Mouse (Mus musculus) erythroblast, adult 5-6 weeks (primary cell): ENCODE results near the gene Tnik. TPM values are rescaled to one million over a fixed set of nuclear protein-coding genes. Genes with fewer than 3 reads are reported as not detected.

ENCODE experiments used
- ATAC-seq: replicated peaks from 2 replicates; pipeline ENCODE4 v1.8.0; 2016; ENCODE audit warnings: moderate number of reproducible peaks, mild to moderate bottlenecking, moderate TSS enrichment, inconsistent platforms; ENCODE audit not compliant: poor library complexity, low FRiP score, severe bottlenecking
- total RNA-seq, 2 experiments: library from RNA; stranded (forward) in 1 of 2; stranded (reverse) in 1 of 2; fragments of 150-400 nt in 1 of 2; fragments of 200-764, 138-1000 nt in 1 of 2; gene quantifications; 2 replicates each; pipeline versions ENCODE4 v1.2.3 to v1.2.4; 2015 to 2017; ENCODE audit warnings: low replicate concordance in 2 of 2

Tnik gene
- total RNA-seq, 2 experiments from 2014 or later, result 0.19 to 2.2 TPM

DNA sequence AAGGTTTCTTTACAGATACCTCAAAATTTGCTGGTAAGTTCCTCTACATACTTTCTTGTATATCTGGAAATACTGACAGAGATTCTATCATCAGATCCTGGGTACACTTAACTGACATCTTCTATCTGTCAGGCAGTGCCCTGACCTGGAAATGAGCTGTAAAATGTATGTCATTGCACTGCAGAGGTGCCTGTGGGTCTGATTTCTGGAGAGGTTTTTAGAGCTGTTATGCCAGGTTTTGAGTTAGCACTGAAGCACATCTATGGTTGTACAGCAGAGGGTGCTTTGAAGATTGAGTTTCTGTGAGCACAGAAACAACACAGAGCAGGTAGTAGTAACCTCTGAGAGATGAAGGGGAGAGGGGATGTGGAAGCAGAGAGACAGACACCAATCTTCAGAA lies 129.5 kb downstream of the Tnik start:
- ATAC-seq, result no peak

DNA sequence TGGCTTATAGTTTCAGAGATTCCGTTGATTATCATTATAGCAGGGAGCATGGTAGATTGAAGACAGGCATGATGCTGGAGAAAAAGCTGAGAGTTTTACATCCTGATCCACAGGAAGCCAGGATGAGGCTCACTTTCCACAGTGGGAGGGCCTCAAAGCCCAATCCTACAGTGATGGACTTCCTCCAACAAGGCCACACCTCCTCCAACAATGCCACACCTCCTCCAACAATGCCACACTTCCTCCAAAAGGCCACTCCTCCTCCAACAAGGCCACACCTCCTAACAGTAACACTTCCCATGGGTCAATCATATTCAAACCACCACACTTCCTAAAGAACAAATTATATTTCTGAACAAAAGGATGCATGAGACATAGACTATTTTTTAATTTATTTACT lies 135.8 kb downstream of the Tnik start:
- ATAC-seq, result no peak

DNA sequence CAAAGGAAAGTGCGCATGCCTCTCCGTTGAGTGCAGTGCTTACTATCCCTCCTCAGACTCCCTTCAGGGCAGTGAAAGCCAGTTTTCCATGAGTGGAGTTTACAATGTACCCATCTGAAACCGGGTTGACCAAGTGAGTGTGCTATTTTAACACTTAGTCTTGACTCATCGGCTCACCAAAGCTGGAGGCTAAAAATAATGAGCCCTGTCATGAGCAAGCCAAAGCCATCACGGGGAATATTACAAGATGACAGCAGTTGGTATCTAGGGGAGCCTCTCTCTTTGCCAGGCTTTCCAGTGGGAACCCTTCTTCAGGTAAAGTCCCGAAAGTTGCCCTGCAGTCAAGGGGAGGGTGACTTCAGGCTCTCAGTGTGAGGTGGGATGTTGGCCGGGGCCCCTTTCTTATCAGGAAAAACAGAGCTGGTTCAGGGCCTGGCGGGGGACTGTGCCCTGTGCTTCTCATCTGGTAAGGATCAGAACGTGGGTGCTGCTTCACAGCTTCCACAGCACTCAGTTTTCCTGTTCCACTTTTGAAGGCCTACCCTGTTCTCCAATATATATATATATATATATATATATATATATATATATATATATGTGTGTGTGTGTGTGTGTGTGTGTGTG lies 136.7 kb downstream of the Tnik start:
- ATAC-seq, result no peak

DNA sequence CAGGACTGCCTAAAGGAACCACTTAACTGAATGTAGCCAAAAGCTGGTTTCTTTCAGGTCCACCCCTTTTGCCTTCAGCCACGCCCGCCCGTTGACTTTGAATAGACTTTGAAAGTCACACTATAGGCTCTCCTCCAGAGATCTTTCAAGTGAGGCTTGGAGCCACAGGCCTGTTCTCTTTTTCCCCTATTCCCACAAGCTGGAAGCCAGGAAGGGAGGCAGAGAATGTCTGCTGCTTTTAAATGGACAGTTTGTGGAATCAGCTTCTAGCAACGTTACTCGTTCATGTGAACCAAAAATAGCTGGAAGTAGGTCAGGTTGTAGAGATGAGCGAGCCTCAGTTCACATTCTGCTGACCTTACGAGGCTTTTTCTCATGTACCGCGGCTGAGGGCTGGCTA lies 138.3 kb downstream of the Tnik start:
- no peak for ATAC-seq

DNA sequence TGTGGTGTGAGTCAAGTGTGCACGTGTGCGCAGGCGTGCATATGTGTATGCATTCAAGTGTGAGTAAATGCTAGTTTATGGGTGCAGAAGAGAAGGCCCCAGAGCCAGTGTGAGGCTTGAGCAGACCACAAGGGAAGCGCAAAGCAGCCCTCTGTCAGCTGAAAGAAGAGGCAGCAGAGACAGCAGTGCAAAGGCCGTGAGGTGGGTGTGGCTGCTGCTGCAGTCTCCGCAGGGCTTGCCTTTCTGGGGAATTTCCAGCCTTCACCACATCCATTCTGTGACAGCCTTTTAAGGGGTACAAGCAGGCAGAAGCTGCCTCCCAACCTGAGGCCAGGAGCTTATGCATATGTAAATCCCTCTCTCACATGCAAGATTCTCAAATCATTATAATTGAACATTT lies 139.2 kb downstream of the Tnik start:
- ATAC-seq, result no peak

DNA sequence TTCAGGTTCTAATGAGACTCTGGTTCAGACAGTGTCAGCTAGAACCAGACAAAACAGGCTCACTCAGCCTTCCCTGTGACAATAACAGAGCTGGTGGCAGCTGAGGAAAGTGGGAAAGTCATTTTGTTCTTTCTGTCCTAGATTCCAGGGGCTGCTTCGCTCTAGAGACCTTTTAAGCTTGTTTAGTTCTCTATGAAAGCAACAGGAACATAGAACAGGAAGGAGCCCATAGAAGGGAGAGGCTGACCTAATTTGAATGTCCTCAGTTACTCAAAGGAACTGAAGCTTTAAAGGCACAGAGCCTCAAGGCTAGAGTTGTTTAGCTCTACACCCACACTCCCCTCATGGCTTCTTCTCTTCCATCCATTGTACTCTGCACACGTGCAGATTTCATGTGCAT lies 142.4 kb downstream of the Tnik start:
- ATAC-seq, result no peak

DNA sequence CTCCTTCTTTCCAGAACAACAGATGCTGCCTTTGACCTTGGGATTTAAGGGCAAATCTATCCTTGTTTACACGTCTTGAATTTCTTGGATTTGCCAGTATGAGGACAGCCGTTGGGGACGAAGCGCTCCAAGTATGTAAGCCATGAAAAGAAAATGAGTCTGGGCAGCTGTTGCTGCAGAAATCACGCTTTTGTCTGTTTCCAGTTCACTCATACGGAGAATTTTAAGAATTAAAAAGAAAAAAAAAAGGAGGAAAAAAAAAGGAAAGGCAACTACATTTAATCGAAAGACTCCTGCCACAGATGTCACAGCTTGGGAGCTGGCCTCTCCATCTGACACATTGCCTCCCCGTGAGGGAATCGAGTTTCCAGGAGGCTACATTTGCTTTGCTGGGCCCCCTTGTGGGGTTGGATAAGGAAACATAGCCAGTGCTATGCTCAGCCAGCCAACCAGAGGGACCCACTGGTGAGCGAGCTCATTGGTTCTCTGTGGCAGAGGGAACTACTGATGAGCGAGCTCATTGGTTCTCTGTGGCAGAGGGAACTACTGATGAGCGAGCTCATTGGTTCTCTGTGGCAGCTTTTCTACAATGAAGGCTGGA lies 145.9 kb downstream of the Tnik start:
- ATAC-seq, result no peak

DNA sequence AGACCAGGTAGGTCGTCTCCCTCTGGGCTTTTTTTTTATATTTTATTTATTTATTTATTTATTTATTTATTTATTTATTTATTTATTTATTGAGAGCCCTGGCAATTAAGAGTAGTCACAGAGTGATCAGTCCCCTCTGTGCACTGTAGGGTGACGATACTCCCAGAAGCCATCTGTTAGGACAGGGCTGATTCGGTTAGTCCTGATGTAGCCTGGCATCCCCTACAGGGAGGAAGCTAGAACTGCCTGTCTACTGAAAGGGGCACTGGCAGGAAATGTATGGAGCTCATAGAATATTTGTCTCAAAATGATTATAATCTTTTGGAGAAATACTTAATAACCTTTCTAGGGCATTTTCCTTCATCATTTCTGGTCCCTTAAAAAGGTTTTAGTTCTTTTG lies 147.3 kb downstream of the Tnik start:
- no peak for ATAC-seq

DNA sequence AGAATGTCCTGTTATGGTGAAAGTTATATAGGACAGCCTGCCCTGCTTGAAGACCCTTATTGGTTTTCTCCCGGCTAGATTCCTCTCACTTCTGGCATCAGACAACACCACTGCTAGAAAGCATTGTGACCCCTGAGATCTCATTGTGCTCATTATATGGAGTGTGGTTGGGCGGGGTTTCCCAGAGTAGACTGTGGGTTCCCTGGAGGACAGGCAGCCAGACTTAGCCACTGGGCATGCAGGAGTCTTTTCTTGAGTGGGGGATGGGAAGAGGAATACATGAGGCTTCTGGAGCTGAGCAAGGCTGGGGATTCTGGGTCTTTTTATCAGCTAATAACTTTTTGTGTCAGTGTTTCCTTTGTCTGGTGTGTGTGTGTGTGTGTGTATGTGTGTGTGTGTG lies 153.0 kb downstream of the Tnik start:
- no peak for ATAC-seq

DNA sequence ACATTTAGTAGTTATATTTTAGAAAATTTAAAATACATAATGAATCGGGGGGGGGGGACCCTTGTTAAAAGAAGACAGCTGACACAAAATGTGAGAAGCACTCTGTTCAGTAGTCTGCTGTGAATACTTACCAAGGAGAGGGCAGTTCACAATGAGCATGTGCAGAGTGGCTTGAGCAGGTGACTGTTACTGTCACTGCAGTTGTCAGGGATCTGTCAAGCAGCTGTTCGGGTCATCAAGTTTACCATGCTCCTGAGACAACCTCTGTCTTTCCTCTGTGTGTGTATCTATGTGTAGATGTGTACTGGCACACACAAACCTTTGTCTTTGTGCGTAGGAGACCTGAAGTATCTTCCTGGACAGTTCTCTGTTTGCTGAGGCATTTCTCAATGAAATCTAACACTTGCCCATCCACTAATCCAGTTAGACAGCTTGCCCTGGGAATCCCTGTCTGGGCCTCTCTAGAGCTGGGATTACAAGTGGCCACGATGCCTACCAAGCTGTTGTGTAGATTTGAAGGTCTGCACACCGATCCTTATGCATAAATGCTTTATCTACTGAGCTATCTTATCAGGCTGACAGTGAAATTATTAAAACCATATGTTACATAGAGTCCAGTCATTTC lies 154.2 kb downstream of the Tnik start:
- ATAC-seq, result no peak

DNA sequence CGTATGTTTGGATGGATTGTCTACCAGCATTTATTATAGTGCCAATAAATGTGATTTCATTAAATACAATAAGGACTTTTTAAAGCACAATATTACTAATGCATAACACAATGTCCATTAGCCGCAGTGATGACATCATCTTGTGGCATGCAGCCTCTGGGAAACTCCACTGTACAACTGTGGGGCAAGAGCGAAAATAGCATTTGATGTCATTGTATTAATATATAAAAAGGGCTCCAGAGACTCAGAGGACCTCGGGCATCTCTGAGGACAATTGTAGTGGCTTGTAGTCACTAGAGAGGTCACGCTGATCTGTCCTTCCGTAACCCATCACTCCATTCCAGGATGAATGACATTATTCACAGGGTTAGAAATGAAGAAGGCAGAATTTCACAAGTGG lies 157.2 kb downstream of the Tnik start:
- no peak for ATAC-seq

DNA sequence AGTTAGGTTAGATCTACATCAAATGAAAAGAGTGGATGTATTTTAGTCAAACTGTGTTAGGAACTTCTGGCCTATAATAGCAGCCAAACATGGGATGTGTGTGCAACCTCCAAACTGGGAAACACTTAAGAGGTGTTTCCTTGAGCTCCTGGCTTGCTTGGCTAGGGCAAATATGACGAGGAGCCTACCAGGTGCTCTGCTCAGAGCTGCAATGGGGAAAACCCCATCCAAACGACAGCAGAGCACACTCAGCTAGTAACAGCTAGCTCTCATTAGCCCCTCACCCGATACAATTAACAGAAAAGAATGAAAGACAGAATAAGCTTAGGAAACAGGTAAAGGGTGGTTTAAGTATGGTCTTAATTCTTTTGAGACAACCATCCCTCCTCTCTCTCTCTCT lies 157.7 kb downstream of the Tnik start:
- no peak for ATAC-seq

DNA sequence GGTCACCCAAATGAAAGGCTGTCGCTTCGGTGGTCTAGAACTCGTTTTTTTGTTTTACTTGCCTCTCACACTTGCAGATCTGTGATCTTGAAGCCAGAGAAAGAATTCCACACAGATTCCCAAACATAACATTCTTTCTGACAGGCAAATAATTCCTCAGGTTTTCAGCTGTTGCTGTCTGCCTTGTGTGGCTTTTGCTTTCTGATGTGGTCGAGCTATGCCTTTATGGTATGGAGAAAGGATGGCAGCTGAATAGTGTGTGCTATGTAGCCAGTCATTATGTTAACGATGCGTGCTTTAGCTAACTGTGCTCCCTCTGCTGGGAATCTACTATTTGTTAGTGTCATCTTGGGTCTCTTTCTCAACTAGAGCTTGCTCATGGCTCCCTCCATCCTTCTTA lies 158.8 kb downstream of the Tnik start:
- no peak for ATAC-seq

DNA sequence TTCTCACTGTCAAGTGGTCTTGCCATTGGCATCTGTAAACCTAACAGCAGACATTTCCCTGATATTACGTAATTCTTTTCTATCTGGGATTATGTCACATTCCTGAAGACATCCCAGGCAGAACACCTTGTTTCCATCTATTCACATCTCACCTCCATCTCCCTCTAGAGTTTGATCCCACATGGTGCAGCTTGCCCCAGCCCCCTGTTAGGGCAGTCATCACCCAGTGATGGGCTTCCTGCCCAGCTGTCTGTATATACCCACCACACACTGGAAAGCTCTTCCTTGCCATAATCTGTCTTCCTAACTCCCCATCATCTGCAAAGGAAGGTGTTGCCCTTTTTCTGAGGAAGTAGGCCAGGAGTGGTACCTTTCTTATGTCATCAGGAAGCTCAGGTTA lies 159.2 kb downstream of the Tnik start:
- ATAC-seq, result no peak

DNA sequence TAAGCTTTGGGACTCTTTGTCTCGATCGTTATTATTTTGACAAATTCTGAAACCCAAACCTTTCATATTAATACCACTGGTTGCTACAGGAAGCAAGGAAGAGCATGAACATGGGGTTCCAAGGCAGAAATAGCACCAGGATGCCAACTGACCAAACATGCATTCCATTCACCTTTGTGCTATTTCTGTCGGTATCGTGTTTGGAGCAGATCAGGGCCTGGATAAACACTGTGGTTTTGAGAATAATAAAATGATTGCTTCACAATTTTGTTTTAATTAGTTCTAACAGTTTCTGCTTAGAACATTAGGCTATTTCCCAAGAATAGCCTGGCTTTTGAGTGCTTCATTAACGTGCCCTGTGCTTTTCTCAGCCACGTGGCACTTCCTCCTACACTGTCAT lies 162.9 kb downstream of the Tnik start:
- no peak for ATAC-seq

DNA sequence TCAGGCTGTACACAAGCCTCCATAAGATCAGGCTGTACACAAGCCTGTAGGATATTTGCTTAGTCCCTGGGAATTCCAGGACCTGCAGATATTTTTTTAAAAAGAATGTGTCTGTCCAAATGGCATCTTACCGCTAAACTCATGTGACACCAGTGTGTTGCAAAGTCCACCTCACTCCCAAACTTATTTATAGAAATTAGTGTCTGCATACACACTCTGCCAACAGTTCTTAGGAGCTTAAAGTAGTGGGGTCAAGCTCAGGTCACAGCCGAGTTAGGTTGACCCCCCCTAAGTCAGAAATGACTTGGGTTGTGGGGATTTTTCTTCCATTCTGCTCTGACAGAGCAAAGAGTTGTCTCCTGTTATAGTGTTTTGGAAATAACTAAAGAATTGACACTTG lies 168.4 kb downstream of the Tnik start:
- ATAC-seq, result no peak

DNA sequence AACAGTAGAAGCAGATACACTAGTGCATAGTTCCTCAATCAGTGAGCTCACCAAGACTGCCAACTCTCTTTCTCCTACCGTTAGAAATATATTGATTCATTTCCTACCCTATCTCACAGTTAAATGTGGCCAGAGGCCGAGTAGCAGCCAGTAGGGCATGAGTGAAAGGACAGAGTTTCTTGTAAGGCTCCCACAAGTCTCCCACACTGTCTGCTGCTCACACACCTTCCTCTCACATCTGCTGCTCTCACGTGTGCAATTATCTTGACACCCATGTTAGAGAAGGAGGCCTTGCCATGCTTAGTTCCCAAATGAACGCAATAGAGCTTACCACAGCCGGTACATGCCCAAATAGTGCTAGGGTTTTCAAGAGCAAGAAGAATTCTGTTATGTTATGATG lies 169.3 kb downstream of the Tnik start:
- no peak for ATAC-seq

DNA sequence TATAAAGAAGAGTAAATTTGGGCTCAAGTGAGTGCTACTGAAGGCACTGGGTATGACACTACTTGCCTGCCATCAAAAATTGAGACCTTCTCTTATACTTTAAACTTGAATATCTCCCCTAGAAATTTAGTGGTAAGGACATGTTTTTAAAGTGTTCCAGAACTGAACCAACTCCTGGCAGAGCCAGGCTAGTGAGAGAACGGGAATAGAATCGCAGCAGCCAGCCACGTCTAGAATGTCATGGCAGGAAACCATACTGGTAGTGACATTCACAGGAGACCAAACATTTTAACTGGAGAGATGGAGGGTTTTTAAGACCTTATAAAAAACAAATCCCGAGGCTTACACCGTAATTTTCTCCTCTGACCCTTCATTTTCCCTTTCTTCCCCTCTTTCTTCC lies 172.5 kb downstream of the Tnik start:
- ATAC-seq, result no peak

DNA sequence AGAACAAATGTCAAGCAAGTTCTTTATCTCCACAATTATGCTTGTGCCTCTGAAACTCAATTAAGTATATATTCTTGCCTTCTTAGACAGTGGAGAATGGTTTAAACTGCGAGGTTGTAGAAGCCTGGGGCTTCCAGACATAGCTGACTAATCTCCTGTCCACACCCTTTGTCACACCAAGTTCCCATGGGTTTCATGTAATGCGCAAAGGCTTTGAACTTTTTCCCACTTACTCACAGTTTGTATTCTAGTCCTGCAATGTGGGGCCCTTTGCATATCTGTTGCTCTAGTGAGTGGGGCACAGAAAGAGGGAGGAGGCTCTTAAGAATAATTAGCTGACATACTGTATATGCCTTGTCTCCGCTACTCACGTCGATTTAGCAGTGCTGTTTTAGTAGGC lies 174.4 kb downstream of the Tnik start:
- ATAC-seq, result no peak

DNA sequence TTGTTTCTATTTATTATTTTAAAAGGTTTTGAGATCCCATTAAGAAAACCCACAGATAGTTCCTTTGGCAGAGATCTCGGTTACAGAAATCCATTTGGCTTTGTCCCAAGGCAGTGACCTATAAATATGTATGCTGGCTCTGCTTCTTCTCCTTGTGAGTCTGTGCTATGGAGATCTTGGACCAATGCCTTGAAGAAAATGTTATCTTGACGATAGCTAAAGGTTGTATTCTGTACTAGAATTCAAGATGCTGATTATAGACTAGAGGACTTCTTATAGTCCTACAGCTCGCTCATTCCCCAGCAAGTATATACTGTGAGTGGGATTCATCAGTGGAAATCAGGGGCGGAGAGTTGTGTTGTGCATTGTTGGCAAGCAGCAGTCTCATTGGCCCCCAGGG lies 178.5 kb downstream of the Tnik start:
- ATAC-seq, result no peak

DNA sequence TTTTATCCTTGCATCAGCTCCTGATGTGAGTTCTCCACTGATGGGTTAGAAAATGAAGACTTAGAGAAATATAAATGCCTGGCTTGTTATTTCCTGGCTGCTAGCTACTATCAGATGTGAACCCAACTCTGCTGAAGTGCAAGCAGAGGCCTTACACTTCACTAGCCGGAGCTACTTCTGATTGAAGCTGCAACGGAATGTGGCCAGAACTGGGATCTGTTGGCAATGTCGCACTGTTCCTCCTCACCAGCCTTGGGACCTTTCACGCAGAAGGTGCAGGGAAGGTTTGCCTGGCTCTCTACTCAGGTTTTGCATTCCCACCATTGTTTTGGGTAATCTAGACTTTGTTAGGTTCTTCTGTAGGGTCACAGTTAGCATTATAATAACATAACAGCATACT lies 179.1 kb downstream of the Tnik start:
- no peak for ATAC-seq

DNA sequence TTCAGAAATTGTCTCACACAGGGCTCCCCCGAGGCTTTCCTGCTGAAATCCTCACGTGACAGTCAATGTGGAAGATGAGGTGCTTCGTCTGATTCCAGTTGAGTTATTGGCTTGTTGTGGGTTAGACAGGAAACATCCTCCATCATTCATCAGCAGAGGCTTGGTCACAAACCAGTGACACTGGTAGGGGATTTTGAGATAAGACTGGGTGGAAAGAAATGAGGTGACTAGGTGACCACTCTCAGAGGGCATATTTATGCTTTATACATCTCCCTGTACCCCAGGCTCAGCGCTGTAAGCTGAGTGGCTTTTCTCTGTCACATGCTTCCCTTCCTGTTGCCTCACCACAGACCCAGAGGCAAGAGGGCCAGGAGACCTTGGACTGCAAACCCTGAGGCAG lies 184.9 kb downstream of the Tnik start:
- no peak for ATAC-seq
